Mouse (Mus musculus): Measurements from ENCODE around the gene Ccsap.

- TF ChIP-seq MYOD1 (IDR thresholded peaks at IDR 0.05; ENCODE audit: control insufficient read depth in 1 of 3, insufficient read length in 2 of 3, low read depth in 2 of 3) (peak in 1 of 3 experiments; percentile 5), POLR2A (IDR thresholded peaks at IDR 0.05; ENCODE audit: insufficient read length, low read depth) (peak; percentile 65), USF1 (IDR thresholded peaks at IDR 0.05; ENCODE audit: low read depth) (no peak), POLR2AphosphoS2 (IDR thresholded peaks at IDR 0.05; ENCODE audit: insufficient read length, low read depth) (peak; percentile 75), MYOG (IDR thresholded peaks at IDR 0.05; ENCODE audit: control insufficient read depth in 1 of 3, insufficient read depth in 1 of 3, insufficient read length in 2 of 3, low read depth in 2 of 3) (peak in 1 of 3 experiments; percentile 3), E2F4 (IDR thresholded peaks at IDR 0.05; ENCODE audit: insufficient read depth) (no peak), TCF3 (IDR thresholded peaks at IDR 0.05; ENCODE audit: insufficient read length, low read depth) (no peak)
These were observed 32.7 kb upstream of the Ccsap start for GRCm38 (mm10) chr8:123892586-123893155.

Data from myocyte (in vitro differentiated cells).